Mouse (Mus musculus) regulatory T cell (primary cell): ENCODE measurements around the gene Mmp17.
"Not testable (repeated sequence)": the region's sequence is repeated elsewhere in the genome, so short reads cannot be mapped to it uniquely, and the experiment has no call there.

Experiments
- in situ Hi-C: fragments of 300-600 bp; cut with MboI, MseI; formaldehyde crosslinking; loops from one replicate; pipeline ENCODE4 v1.15.1; 2025; ENCODE audit warnings: high pct_unique_total_duplicates

The Mmp17 gene

GRCm38 (mm10) chr5:129590915-129591314, 6.9 kb downstream of the Mmp17 start:
- in situ Hi-C loops, result loop anchor here (10.0 kb wide), 1 partner anchor 526 kb away; no protein-coding TSS in a partner anchor

DNA sequence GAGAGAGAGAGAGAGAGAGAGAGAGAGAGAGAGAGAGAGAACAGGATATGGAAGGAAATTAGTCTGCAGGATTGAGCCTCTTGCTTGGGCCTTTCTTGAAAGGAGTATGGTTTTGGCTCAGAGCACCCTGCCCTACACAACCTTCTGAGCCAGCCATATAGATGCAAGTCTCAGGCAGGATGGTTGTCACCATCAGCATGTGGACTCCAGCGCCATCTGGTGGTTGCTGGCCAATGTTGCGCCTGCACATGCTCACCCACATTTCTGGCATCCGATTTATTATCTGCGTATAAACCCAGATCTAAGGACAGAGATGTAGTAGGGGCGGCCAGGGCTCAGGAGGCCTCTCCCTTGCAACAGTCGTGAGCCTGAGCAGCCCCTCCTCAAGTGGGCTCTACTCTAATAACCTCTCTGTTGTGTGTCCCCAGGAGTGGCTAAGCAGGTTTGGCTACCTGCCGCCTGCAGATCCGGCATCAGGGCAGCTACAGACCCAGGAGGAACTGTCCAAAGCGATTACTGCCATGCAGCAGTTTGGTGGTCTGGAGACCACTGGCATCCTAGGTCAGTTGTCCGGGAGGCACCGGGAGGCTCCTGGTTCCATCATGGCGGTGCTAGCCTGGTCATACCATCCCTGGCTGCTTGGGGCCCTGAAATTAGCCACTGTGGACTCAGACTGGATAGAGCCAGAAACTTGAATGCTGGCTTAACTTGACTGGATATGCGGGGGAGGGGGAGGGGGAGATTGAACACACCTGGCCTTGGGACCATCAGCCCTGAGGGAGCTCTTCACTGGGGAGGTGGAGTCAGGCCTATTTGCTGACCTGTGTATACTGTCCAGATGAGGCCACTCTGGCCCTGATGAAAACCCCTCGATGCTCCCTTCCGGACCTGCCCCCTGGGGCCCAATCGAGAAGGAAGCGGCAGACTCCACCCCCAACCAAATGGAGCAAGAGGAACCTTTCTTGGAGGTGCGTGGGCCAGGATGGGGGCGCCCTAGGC, 10.4 kb downstream of the Mmp17 start:
- in situ Hi-C loops, result loop anchor here (5.0 to 10.0 kb wide), 2 partner anchors 207 to 530 kb away; no protein-coding TSS in a partner anchor

GRCm38 (mm10) chr5:129602071-129602487, 18.1 kb downstream of the Mmp17 start:
- in situ Hi-C loops, result loop anchor here (10.0 to 25.0 kb wide), 2 partner anchors 260 to 837 kb away; no protein-coding TSS in a partner anchor

DNA sequence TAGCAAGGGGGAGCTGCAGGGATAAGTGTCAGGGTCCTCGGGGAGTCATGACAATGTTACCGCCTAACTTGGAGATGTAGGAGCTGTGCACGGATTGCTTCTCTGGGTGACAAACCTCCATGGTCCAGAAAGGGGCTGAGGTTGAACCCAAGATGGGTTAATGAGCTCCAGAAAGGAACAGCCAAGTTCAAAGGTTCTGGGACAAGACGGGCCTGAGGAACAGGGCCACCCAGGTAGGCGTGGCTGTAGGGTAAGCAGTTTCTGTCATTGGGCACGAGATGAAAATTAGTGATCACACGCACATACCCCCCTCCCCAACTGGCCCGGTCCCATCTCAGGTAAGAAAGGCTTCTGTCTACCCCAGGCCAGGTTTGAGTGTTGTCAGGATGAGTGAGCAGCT, 23.5 kb downstream of the Mmp17 start:
- in situ Hi-C loops, result loop anchor here (10.0 to 25.0 kb wide), 2 partner anchors 255 to 843 kb away; no protein-coding TSS in a partner anchor

- in situ Hi-C loops, result loop anchor here (25.0 kb wide), 1 partner anchor 251 kb away; no protein-coding TSS in a partner anchor
These were observed 27.1 kb downstream of the Mmp17 start for GRCm38 (mm10) chr5:129611060-129611459.

DNA sequence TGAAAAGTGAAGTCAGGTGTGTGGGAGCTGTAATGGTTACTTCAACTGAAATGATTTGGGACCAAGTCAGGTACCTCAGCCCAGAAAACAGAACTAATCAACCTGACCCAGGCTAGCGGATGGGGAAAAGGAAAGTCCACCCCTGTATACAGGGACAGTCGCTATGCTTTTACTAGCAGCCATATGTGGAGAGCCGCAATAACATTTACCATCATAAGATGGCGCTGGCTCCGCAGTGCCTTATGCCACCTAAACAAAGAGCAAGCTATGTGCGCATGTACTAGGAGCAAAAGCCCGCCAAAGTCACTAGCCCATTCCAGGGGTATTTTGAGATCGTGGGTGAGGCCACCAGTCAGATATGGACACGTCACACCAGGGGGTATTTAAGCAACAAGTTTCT, 36.6 kb downstream of the Mmp17 start:
- in situ Hi-C loops, result loop anchor here (25.0 kb wide), 1 partner anchor 242 kb away; no protein-coding TSS in a partner anchor

DNA sequence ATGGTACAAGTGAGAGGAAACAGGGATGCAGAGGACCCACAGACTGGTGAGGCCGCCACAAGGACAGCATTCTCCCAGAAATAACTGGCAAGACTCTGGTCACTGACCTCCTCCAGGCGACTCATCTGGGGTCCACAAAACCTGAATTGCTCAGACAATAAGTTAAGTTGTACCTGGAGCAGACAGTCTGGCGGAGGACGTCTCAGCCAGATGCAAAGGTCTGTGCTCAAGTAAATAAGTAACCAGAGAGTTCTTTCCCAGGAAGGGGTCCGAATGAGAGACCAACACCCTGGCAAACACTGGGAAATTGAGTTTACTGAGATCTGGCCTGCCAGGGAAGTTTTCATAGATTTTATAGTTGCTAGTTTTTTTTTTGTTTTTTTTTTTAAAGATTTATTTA, 37.4 kb downstream of the Mmp17 start:
- in situ Hi-C loops, result loop anchor here (25.0 kb wide), 1 partner anchor 241 kb away; no protein-coding TSS in a partner anchor

DNA sequence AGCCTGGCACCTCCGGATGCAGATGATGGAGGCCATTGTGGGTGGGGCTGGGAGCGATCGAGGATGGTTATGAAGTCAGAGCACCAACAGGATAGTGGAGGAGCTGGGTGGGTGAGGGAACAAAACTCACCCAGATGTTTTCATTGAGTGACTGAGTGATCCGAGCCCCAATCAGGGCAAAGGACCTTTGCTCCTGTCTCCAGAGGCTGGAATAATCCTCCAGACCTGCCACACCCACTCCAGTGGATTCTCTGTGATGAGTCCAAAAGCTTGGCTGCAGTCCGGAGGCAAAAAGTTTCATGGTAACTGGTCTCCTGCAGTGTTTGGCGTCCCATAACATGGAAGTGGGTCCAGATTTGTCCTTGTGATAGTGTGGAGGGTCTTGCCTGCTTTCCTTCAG, 42.1 kb downstream of the Mmp17 start:
- in situ Hi-C loops, result no loop called here

DNA sequence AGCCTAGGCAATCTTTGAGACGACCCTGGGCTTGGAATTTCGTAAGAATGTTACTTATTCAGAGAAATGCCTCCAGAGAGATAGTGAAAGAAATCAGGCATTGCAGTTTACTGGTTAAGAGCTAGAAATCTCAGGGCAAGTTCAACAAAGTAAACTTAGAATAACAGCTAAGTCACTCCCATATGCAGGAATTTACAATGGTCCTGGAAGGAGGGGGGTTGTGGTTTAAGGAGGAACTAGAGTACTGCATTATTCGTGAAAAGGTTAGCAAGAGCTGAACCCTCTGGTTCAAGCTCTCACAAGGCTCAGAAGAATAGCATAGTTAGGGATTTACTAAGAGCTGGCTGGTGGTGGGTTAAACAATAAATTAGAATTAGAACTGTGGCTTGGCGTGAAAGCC, 42.6 kb downstream of the Mmp17 start:
- in situ Hi-C loops, result not testable (repeated sequence)

GRCm38 (mm10) chr5:129632270-129633250, 48.6 kb downstream of the Mmp17 start:
- in situ Hi-C loops, result not testable (repeated sequence)

DNA sequence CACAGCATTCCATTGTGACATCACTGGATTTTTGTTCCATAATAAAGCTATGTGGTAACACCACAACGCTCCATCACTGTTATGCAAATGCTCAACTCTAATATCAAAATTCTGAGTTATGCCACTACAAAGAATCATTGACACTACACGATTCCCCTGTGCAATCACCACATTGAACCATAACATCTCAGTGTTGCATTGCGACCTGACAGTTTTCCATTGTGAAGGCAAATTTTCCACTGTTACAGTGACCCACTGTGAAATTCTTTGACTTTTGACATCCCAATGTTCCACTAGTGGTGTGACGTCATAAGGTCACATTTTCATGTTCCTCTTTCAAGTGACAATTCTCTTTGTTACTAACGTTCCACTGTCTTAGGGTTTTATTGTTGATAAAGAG, 66.9 kb downstream of the Mmp17 start:
- in situ Hi-C loops, result no loop called here

- in situ Hi-C loops, result no loop called here
These were observed 73.0 kb downstream of the Mmp17 start for GRCm38 (mm10) chr5:129657016-129657415.

DNA sequence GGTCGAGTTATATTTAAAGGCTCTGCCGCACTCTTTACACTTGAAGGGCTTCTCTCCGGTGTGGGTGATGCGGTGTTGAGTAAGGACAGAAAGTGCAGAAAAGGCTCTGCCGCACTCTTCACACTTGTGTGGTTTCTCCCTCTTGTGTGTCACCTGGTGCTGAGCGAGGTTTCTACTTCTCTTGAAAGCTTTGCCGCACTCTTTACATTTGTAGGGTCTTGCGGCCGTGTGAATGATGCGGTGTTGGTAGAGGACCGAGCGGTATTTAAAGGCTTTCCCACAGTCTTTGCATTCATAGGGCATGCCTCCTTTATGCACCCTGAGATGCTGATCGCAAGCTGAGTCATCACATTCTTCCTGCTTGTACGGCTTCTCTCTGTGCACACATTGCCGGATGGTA, 74.0 kb downstream of the Mmp17 start:
- in situ Hi-C loops, result no loop called here
